Mouse (Mus musculus) gastrocnemius, adult 2 months (tissue): ENCODE data around the gene Rpl41. TPM values are rescaled to one million over a fixed set of nuclear protein-coding genes. Genes with fewer than 3 reads are reported as not detected.

ENCODE experiments used
- DNase-seq: peaks from one replicate; pipeline ENCODE4 v3.0.0; 2022
- H3K27ac ChIP-seq: fragments of 200-600 bp; 2 replicates; pipeline ENCODE4 v1.8.1; 2022; ENCODE audit warnings: mild to moderate bottlenecking
- H3K4me3 ChIP-seq: fragments of 200-600 bp; 2 replicates; pipeline ENCODE4 v1.8.1; 2022; ENCODE audit warnings: mild to moderate bottlenecking, moderate library complexity
- CTCF ChIP-seq: fragments of 200-600 bp; IDR thresholded peaks from 2 replicates; pipeline ENCODE4 v1.8.1; 2022; ENCODE audit warnings: antibody characterized with exemption, mild to moderate bottlenecking, moderate library complexity
- intact Hi-C: fragments of 180-260 bp; cut with DNase I; formaldehyde crosslinking; loops from one replicate; pipeline ENCODE4 v1.15.1; 2025
- total RNA-seq, 2 experiments: library from RNA; stranded (reverse); gene quantifications; 2 replicates each; pipeline ENCODE4 v1.2.3; 2021

The Rpl41 gene
- total RNA-seq, 2 experiments from 2014 or later, result 932 to 1,025 TPM

DNA sequence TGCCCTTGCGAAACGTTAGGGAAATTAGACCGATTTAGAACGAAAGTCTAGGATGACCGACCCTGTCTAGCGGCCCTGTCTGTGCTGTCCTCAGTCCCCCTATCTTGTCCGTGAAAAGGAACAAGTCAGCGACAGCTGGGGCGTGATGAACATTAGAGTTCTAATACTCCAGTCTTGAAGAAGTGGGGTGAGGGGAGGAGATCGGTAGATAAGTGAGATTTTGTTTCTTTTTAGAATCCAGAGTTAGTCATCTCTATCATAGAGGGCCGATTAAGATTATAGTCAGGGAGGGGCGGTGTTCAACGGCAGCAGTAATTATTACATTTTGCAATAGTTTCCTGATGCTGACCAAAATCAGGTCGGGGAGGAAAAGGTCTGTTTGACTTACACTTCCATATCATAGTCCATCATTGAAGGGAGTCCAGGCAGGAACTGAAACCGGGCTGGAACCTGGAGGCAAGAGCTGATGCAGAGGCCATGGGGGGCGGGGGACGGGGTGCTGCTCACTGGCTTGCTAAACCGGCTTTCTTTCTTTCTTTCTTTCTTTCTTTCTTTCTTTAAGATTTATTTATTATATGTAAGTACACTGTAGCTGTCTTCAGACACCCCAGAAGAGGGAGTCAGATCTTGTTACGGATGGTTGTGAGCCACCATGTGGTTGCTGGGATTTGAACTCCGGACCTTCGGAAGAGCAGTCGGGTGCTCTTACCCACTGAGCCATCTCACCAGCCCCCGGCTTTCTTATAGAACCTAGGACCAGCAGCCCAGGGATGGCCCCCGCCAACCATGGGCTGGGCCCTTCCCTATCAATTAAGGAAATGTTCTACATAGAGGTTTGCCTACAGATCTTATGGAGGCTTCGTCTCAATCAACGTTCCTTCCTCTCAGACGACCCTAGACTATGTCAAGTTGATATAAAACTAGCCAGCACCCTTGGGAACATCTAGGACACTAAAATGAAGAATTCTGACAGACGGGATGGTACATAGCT, 22.4 kb downstream of the Rpl41 start:
- intact Hi-C loops, result loop anchor here (5.0 kb wide), 1 partner anchor 34 kb away; the partner anchor contains the start of gene Myl6
- H3K4me3 ChIP-seq, result peak overlapping the region; percentile 85
- no peak for TF ChIP-seq CTCF
- peak overlapping the region; percentile 94 for H3K27ac ChIP-seq
- DNase-seq, result no peak

- Histone ChIP-seq H3K27ac (peak within 1 kb of the TSS; percentile 94), H3K4me3 (peak within 1 kb of the TSS; percentile 85)
- peak; percentile 97 for DNase-seq
- TF ChIP-seq CTCF, result peak; percentile 69
- intact Hi-C loops, result loop anchor here (5.0 kb wide), 1 partner anchor 33 kb away; the partner anchor contains the start of gene Myl6
Observed at GRCm38 (mm10) chr10:128525671-128526308, 23.3 kb downstream of the Rpl41 start, which contains the start of gene Esyt1. Esyt1 (minus strand) TSS chr10:128525871.

DNA sequence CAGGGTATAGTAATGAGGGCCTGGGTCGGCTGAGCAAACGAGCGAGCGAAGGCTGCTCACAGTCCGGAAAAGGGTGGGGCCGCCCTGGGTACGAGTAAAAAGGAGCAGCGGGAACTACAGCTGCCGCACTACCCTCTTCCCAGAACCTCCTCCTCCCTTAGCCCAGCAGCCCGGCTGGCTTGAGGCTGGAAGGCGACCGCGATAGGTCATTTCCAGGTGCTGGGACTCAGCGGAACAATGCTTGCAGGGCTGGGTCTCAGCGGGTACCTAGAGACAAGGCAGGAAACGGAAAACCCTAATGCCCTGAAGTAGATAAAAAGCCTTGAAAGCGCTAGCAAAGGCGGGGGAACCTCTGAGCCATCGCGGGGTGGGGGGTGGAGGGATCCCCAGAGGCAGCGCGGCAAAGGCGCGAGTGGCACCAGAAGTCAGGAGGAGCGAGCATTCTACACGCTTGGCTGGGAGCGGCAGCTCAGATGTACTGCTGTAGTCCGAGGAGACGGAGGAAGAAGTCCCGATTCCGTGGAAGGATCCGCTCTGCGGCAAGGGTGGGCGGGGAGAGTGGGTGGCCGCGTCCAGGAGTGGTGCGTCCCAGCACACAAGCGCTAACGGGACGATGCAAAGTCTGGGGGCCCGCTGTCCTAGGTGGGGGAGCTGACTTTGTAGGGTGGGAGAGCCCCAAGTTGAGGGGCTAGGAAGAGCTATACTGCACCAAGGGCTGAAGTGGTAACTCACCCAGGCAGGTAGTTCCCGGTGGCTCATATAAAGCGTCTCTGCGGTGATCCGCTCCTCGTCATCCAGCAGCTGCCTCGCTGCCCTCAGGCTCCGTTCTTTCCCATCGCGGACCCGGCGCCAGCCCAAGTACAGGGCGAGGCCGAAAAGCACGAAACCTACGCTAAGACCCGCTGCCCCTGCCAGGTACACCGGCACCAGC, 24.1 kb downstream of the Rpl41 start:
- Histone ChIP-seq H3K4me3 (peak overlapping the region; percentile 85), H3K27ac (peak overlapping the region; percentile 94)
- TF ChIP-seq CTCF, result no peak
- intact Hi-C loops, result loop anchor here (5.0 kb wide), 1 partner anchor 33 kb away; the partner anchor contains the start of gene Myl6
- DNase-seq, result peak; percentile 72

DNA sequence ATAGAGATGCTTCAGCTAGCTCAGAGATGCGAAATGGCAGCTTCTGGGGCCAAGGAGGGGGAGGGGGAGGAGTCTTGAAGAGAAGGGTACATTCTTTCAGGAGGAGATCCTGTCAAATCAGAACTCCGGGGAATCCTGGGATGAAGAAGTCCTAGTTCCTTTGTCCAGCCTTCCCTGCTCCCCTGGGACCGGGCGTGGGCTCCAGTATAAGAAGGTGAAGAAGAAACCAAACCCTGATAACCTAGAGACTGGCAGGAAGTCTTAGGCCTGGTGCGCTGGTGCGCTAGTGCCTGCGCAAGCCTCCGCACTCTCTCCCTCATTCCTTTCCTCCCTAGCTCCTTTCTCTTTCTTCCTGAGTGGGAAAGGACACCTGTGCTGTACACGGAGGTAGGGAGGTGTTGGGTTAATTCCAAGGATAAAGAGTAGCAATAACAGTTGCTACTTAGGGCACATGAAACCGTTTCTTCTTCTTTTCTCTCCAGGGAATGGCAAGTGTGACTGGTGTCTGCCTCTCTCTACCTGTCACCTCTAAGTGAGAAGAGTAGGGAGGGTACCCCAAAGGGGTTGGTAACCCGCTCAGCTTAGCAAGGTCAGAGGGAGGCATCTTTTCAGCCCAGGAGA, 24.9 kb downstream of the Rpl41 start:
- peak overlapping the region; percentile 94 for H3K27ac ChIP-seq
- intact Hi-C loops, result no loop called here
- TF ChIP-seq CTCF, result no peak
- H3K4me3 ChIP-seq, result peak overlapping the region; percentile 85
- no peak for DNase-seq

DNA sequence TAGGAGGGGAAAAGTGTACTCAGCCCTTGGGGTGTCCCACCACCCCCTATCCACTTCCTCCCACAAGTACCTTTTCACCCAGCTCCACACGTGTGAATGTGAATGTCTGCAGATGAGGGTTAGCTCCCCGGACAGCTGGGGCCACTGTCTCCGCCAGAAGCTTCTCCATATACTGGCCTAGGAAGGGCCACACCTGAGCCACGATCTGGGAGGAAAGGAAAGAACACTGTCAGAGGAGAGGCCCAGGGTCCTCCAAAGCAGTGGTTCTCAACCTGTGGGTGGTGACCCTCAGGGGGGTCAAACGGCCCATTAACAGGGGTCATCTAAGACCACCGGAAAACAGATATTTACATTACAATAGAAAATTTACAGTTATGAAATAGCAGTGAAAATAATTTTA, 26.8 kb downstream of the Rpl41 start:
- no peak overlapping the region for H3K4me3 ChIP-seq
- no peak for TF ChIP-seq CTCF
- intact Hi-C loops, result loop anchor here (2.0 kb wide), 1 partner anchor 14 kb away; no protein-coding TSS in a partner anchor
- no peak for DNase-seq
- H3K27ac ChIP-seq, result no peak overlapping the region

GRCm38 (mm10) chr10:128520591-128520990, 28.5 kb downstream of the Rpl41 start:
- no peak for DNase-seq
- Histone ChIP-seq H3K27ac (no peak overlapping the region), H3K4me3 (no peak overlapping the region)
- TF ChIP-seq CTCF, result no peak
- intact Hi-C loops, result no loop called here

GRCm38 (mm10) chr10:128518833-128519232, 30.3 kb downstream of the Rpl41 start:
- peak; percentile 70 for TF ChIP-seq CTCF
- no peak overlapping the region for H3K4me3 ChIP-seq
- no peak overlapping the region for H3K27ac ChIP-seq
- intact Hi-C loops, result loop anchor here (1.0 kb wide), 1 partner anchor 17 kb away; no protein-coding TSS in a partner anchor
- peak; percentile 69 for DNase-seq

DNA sequence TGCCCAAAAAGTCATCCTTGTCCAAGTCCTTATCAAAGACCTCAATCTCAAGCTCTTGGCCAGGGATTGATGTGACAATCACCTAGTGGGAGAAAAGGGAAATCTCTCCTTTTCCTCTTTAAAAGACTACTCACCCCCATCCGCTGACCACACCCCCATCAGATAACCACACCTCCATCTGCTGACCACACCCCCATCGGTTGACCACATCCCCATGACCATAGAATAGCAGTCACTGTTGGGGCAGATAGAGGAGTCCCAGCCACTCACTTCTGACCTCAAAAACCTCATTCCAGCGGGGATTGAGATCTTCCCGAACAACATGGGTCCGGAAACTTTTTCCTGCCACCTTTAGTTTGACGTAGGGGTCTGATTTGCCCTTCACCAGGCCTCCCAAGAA, 32.4 kb downstream of the Rpl41 start:
- Histone ChIP-seq H3K27ac (no peak overlapping the region), H3K4me3 (no peak overlapping the region)
- intact Hi-C loops, result no loop called here
- no peak for TF ChIP-seq CTCF
- DNase-seq, result no peak

DNA sequence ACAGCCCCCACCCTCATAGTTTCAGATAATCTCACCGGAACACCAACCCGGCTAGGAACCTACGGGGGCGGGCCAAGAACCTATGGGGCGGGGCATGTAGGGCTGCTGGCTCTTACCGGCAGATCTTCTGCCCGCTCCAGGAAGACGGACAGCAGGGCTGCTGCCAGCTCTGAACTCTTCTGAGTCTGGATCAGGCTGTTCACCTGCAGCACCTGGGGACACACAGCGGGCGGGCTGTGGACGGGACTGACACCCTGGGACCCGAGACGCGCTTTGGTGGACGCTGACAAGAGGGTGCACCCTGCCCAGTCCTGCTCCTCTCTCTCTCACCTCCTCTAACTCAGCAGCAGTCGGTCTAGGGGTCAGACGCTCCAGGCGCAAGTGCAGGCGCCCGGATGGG, 33.1 kb downstream of the Rpl41 start:
- intact Hi-C loops, result no loop called here
- no peak overlapping the region for H3K27ac ChIP-seq
- no peak for DNase-seq
- no peak for TF ChIP-seq CTCF
- no peak overlapping the region for H3K4me3 ChIP-seq

GRCm38 (mm10) chr10:128515044-128515443, 34.1 kb downstream of the Rpl41 start:
- Histone ChIP-seq H3K27ac (no peak overlapping the region), H3K4me3 (no peak overlapping the region)
- DNase-seq, result no peak
- intact Hi-C loops, result no loop called here
- no peak for TF ChIP-seq CTCF

- intact Hi-C loops, result no loop called here
Observed at GRCm38 (mm10) chr10:128511761-128512160, 37.3 kb downstream of the Rpl41 start.

GRCm38 (mm10) chr10:128511189-128511588, 37.9 kb downstream of the Rpl41 start:
- no peak for DNase-seq
- Histone ChIP-seq H3K27ac (no peak overlapping the region), H3K4me3 (no peak overlapping the region)
- intact Hi-C loops, result no loop called here
- TF ChIP-seq CTCF, result no peak

More at GRCm38 (mm10) chr10:128511761-128512160, 37.3 kb downstream of the Rpl41 start:
- Histone ChIP-seq H3K27ac (no peak overlapping the region), H3K4me3 (no peak overlapping the region)
- no peak for DNase-seq
- TF ChIP-seq CTCF, result no peak
